Mouse (Mus musculus): Measurements from ENCODE around the gene Smyd3. TPM values are rescaled to one million over a fixed set of nuclear protein-coding genes. Genes with fewer than 3 reads are reported as not detected.

Smyd3 gene
- polyA plus RNA-seq, 1 experiment from 2014 or later, result 30.6 TPM

DNA sequence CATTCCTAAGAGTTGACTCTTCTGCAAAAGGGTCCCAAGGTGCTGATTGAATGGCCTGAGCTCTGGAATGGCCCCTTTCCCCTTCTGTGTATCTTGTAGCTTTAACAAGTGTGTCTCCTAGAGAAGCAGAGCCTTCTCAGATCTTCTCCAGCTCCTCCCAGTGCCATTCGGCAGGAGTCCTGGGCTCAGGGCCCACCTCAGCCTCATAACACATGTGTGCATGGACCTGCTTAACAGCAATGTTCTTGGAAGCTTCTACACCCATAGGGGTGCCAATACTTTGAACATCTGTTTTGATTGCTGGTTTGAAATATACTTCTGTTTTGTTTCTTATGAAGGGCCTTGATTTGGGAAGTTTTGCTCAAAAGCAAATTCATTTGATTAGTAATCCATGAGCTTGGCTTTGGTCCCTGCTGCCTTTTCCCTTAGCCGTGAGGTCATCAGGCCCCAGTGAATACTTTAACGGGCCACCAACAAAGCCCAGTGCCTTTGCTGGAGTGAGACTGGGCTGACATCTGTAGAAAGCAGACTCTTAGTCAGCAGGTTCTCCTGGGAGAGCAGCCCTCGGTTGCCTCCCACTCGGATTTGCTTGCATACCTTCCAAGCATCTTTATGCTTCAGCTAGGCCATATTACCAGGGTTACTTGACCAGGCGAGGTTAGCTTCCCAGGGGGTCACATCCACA is 583.7 kb downstream of the Smyd3 start:
- Histone ChIP-seq H3K36me3 (ENCODE audit: control insufficient read depth, insufficient read depth, low read length) (peaks cover 10% of the 10 kb centered on the region), H3K9me3 (replicated peaks; ENCODE audit: control insufficient read depth, low read length, poor library complexity, severe bottlenecking) (no peaks in the 10 kb centered on the region), H3K4me2 (ENCODE audit: low read length) (no peak overlapping the region), H3K27ac (ENCODE audit: low read length) (no peak overlapping the region), H3K27me3 (ENCODE audit: control insufficient read depth, insufficient read depth, low read depth, low read length) (no peaks in the 10 kb centered on the region), H3K4me1 (ENCODE audit: control insufficient read depth, insufficient read depth, low read length) (no peaks in the 10 kb centered on the region), H3K9ac (ENCODE audit: low read depth, low read length) (no peak overlapping the region), H3K4me3 (ENCODE audit: low read depth, low read length) (no peak overlapping the region)
- no peak for ATAC-seq
- 77% methylated on average over 6 of the region's 6 CpGs for WGBS

DNA sequence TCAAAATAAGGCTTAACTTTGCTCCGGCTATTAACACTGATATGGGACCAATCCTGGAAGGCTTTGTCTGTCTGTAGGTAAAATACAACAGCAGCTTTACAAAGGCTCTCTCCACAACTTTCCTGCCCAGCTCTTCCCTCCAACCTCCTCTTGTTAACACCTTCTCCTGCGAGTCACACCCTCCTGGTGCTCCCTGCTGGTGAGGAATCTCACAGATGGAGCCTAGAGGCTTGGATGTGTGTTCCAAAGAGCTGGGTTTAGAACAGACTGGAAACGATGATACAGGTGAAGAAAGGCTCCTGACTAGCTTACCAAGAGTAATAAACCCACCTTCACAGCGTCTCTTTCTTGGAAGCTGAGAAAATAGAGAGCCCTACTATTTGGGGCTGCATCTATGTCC is 588.3 kb downstream of the Smyd3 start:
- no peak overlapping the region for H3K4me3 ChIP-seq (ENCODE audit: low read depth, low read length)
- no peaks in the 10 kb centered on the region for H3K4me1 ChIP-seq (ENCODE audit: control insufficient read depth, insufficient read depth, low read length)
- H3K9me3 ChIP-seq (replicated peaks; ENCODE audit: control insufficient read depth, low read length, poor library complexity, severe bottlenecking), result no peaks in the 10 kb centered on the region
- H3K9ac ChIP-seq (ENCODE audit: low read depth, low read length), result no peak overlapping the region
- WGBS, result 77% methylated on average over 4 of the region's 4 CpGs
- H3K36me3 ChIP-seq (ENCODE audit: control insufficient read depth, insufficient read depth, low read length), result peaks cover 14% of the 10 kb centered on the region
- no peak for ATAC-seq
- H3K27me3 ChIP-seq (ENCODE audit: control insufficient read depth, insufficient read depth, low read depth, low read length), result no peaks in the 10 kb centered on the region
- H3K27ac ChIP-seq (ENCODE audit: low read length), result no peak overlapping the region
- no peak overlapping the region for H3K4me2 ChIP-seq (ENCODE audit: low read length)

DNA sequence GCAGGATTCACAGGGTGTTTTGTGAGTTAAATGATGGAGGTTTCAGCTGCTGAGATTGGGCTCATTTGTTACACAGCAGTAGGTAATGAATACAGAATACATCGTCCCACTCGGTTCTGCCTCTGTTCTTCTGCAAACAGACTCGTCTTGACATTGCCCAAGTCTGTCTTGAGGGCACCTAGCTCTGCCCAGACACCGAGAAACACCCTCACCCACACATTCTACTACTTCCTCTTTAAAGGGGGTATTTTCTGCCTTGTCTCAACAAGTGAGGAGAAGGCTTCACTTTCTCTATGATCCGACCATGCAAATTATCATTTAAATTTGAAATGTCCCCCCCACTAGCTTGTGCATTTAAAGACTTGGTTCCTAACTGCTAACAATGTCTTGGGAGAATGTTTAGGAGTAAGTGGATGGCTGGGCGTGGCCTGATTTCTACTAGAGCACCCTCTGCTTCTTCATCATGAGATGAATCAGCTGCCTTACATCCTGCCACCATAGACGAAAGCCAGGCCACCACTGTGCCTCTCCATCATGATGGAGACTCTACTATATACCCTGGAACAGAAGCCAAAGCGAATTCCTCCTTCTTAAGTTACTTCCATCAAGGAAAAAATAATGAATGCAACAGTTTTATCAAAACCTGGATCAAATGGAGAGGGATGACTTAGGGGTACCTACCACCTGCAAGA is 593.2 kb downstream of the Smyd3 start:
- WGBS, result 74% methylated on average over 8 of the region's 8 CpGs
- H3K4me2 ChIP-seq (ENCODE audit: low read length), result no peak overlapping the region
- H3K9ac ChIP-seq (ENCODE audit: low read depth, low read length), result no peak overlapping the region
- H3K4me1 ChIP-seq (ENCODE audit: control insufficient read depth, insufficient read depth, low read length), result no peaks in the 10 kb centered on the region
- H3K4me3 ChIP-seq (ENCODE audit: low read depth, low read length), result no peak overlapping the region
- no peaks in the 10 kb centered on the region for H3K9me3 ChIP-seq (replicated peaks; ENCODE audit: control insufficient read depth, low read length, poor library complexity, severe bottlenecking)
- peaks cover 4% of the 10 kb centered on the region for H3K36me3 ChIP-seq (ENCODE audit: control insufficient read depth, insufficient read depth, low read length)
- no peak overlapping the region for H3K27ac ChIP-seq (ENCODE audit: low read length)
- no peak for ATAC-seq
- no peaks in the 10 kb centered on the region for H3K27me3 ChIP-seq (ENCODE audit: control insufficient read depth, insufficient read depth, low read depth, low read length)

GRCm38 (mm10) chr1:178917194-178917902 is 600.5 kb downstream of the Smyd3 start:
- H3K4me1 ChIP-seq (ENCODE audit: control insufficient read depth, insufficient read depth, low read length), result peaks cover 15% of the 10 kb centered on the region
- H3K27ac ChIP-seq (ENCODE audit: low read length), result no peak overlapping the region
- 0 out of 2 replicates have a peak, but pooled peaks cover 3% of the 10 kb centered on the region for H3K36me3 ChIP-seq (ENCODE audit: control insufficient read depth, insufficient read depth, low read length)
- 51% methylated on average over 31 of the region's 31 CpGs for WGBS
- H3K4me3 ChIP-seq (ENCODE audit: low read depth, low read length), result no peak overlapping the region
- peak overlapping the region; percentile 32 for H3K4me2 ChIP-seq (ENCODE audit: low read length)
- no peaks in the 10 kb centered on the region for H3K27me3 ChIP-seq (ENCODE audit: control insufficient read depth, insufficient read depth, low read depth, low read length)
- no peaks in the 10 kb centered on the region for H3K9me3 ChIP-seq (replicated peaks; ENCODE audit: control insufficient read depth, low read length, poor library complexity, severe bottlenecking)
- H3K9ac ChIP-seq (ENCODE audit: low read depth, low read length), result peak overlapping the region; percentile 2; the same call in 1 of the 2 replicates
- no peak for ATAC-seq

DNA sequence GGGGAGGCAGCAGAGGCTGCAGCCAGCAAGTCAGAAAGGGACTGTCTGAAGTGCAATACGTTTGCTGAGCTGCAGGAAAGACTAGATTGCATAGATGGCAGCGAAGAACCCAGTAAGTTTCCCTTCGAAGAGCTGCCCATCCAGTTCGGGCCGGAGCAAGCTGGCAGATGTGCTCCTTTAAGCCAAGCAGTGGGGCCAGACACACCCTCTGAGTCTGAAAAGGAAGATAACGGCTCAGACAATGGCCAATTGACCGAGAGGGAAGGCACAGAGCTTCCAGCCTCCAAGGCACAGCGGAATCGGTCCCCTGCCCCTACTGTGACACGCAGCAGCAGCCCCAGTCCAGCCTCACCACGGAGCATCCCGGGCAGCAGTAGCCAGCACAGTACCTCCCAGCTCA is 602.8 kb downstream of the Smyd3 start:
- Histone ChIP-seq H3K4me2 (ENCODE audit: low read length) (no peak overlapping the region), H3K4me1 (ENCODE audit: control insufficient read depth, insufficient read depth, low read length) (peaks cover 18% of the 10 kb centered on the region), H3K27me3 (ENCODE audit: control insufficient read depth, insufficient read depth, low read depth, low read length) (no peaks in the 10 kb centered on the region), H3K9me3 (replicated peaks; ENCODE audit: control insufficient read depth, low read length, poor library complexity, severe bottlenecking) (no peaks in the 10 kb centered on the region), H3K9ac (ENCODE audit: low read depth, low read length) (no peak overlapping the region), H3K27ac (ENCODE audit: low read length) (no peak overlapping the region), H3K36me3 (ENCODE audit: control insufficient read depth, insufficient read depth, low read length) (0 out of 2 replicates have a peak, but pooled peaks cover 3% of the 10 kb centered on the region), H3K4me3 (ENCODE audit: low read depth, low read length) (no peak overlapping the region)
- WGBS, result 44% methylated on average over 12 of the region's 12 CpGs
- ATAC-seq, result no peak

- no peak overlapping the region for H3K9ac ChIP-seq (ENCODE audit: low read depth, low read length)
- ATAC-seq, result no peak
- 0 out of 2 replicates have a peak, but pooled peaks cover 3% of the 10 kb centered on the region for H3K36me3 ChIP-seq (ENCODE audit: control insufficient read depth, insufficient read depth, low read length)
- H3K4me1 ChIP-seq (ENCODE audit: control insufficient read depth, insufficient read depth, low read length), result peaks cover 18% of the 10 kb centered on the region
- no peak overlapping the region for H3K4me3 ChIP-seq (ENCODE audit: low read depth, low read length)
- no peaks in the 10 kb centered on the region for H3K9me3 ChIP-seq (replicated peaks; ENCODE audit: control insufficient read depth, low read length, poor library complexity, severe bottlenecking)
- 35% methylated on average over 6 of the region's 6 CpGs for WGBS
- H3K27me3 ChIP-seq (ENCODE audit: control insufficient read depth, insufficient read depth, low read depth, low read length), result no peaks in the 10 kb centered on the region
- H3K27ac ChIP-seq (ENCODE audit: low read length), result no peak overlapping the region
- H3K4me2 ChIP-seq (ENCODE audit: low read length), result no peak overlapping the region
Observed at GRCm38 (mm10) chr1:178912936-178913716, 604.7 kb downstream of the Smyd3 start.

DNA sequence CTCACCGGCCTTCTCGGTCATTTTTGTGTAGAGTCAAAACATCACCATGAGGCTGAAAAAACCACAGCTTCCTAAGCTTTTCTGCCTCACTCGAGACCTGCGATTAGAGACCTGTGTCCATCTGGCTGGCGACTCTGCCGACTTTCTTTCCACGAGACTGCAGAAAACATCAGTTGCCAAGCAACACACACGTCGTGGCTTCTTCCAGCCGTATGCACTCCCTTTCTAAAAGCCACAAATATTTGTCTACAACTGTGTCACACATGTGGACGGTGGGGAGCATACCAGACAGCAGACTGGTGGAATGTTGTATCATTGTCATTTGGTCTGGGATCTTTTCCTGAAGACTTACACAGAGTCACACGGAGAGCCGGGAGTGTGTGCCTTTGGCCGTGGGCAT is 606.9 kb downstream of the Smyd3 start:
- no peak for ATAC-seq
- H3K4me3 ChIP-seq (ENCODE audit: low read depth, low read length), result no peak overlapping the region
- H3K27me3 ChIP-seq (ENCODE audit: control insufficient read depth, insufficient read depth, low read depth, low read length), result no peaks in the 10 kb centered on the region
- H3K9me3 ChIP-seq (replicated peaks; ENCODE audit: control insufficient read depth, low read length, poor library complexity, severe bottlenecking), result no peaks in the 10 kb centered on the region
- no peak overlapping the region for H3K4me2 ChIP-seq (ENCODE audit: low read length)
- H3K9ac ChIP-seq (ENCODE audit: low read depth, low read length), result no peak overlapping the region
- H3K4me1 ChIP-seq (ENCODE audit: control insufficient read depth, insufficient read depth, low read length), result peaks cover 14% of the 10 kb centered on the region
- WGBS, result 42% methylated on average over 14 of the region's 14 CpGs
- H3K27ac ChIP-seq (ENCODE audit: low read length), result peak overlapping the region; percentile 38
- 0 out of 2 replicates have a peak, but pooled peaks cover 1% of the 10 kb centered on the region for H3K36me3 ChIP-seq (ENCODE audit: control insufficient read depth, insufficient read depth, low read length)

Measured in midbrain, embryonic 16.5 days (tissue).